Mouse (Mus musculus) right cerebral cortex, adult 2 months (tissue): ENCODE measurements around the gene Vegfa.
"Not testable (repeated sequence)": the region's sequence is repeated elsewhere in the genome, so short reads cannot be mapped to it uniquely, and the experiment has no call there.

ENCODE experiments used
- DNase-seq, 2 experiments: peaks; one replicate each; pipeline ENCODE4 v3.0.0; 2021 to 2022; ENCODE audit warnings: low spot score in 2 of 2

The Vegfa gene

DNA sequence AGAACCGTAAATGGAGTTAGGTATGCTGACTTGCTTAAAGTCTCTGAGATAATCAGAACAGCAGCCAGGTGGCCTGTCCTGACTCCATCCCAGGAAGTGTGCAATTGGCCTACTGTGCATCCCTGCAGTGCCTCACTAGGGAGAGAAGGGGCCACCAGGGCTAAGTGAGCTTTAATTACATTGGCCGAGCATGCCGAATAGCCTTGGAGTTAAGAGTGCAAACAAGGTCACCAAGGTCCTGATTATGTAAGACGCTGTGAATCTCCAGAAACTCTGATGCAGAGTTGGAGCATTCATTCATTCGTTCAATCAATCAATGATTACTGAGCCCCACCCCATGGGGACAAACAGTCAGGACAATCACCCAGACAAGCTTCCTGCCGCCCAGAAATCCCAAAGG, 33.8 kb downstream of the Vegfa start:
- DNase-seq: no peak

DNA sequence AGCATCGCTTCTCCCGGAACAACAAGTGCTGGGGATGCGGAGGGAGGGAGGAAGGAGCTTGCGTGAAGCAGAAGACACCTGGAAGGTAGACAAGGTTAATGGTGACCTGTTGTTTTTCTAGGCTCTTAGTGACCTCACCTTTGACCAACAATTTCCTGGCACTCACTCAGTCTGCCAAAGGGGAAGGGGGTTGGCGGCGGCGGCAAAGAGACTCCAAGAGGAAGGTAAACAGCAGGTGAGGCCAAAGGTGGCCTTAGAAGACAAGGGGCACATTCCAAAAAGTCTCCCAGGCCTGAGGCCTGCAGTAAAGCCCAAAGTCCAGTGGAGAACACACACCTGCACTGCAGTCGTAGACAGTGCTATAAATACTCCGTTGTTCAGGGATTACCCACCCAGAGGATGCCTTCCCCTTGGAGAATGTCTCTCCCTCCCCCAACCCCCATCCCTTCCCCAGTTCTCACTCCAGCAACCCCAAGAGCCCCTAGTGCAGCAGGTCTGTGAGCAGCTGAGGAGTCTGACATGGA, 35.2 kb downstream of the Vegfa start:
- no peak for DNase-seq

DNA sequence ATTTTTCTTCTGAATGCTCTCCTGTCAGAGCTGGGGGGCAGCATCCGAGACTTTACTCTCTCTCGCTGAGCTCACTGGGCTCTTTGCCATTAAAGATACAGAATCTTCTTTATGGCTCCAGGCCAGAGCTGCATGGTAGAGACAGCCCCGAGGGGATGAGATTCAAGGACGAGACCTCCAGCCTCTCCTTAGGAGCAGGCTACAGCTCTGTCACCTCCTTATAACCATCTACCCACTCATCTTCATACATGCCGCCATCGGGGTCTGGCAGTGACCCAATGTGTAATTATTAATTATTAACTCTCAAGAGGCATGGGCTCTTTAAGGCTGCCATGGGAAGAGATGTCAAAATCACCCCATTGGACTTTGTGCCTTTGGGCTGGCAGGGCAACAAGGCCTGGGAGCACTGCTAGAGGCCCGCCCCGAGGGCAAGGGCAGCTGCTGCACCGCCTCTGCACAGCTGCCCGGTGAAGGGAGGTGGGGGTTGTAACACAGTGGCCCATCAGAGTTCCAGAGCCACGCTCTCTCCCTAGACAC, 37.8 kb downstream of the Vegfa start:
- DNase-seq: no peak

DNA sequence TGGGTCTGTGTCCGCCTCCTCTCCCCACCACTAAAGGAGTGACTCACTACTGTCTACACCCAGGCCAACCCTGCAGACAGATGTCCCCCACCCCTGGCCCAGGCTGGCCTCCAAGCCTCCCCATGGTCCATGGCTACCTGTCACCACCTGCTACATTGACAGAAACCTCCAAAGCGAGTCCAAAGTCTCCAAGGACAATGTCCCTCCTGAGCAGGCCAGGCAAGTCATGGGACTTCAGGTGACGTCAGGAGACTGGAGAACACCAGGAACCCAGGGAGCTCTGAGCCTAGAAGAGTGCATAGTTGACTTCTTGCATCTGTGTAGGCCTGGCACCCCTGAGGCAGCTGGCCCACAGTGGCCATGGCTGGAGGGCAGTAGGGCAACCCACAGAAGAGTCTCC, 45.3 kb downstream of the Vegfa start:
- DNase-seq: no peak

DNA sequence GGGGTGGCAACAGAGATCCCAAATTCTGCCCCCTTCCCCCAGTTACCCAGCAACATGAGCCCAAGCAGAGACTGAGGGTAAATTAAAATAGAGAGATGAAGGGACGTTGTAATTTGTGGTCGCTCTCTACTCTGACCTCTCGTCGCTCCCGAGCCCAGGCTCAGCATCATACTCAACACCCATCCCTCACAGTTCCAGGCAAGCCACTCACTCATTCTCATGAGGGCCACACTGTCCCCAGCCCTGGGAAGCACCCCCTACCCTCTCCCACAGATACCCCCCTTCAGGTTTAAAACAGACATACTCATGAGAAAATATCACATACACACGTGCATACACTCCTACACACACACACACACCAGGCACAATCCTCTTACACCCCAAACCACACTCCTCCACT, 45.8 kb downstream of the Vegfa start:
- no peak for DNase-seq

DNA sequence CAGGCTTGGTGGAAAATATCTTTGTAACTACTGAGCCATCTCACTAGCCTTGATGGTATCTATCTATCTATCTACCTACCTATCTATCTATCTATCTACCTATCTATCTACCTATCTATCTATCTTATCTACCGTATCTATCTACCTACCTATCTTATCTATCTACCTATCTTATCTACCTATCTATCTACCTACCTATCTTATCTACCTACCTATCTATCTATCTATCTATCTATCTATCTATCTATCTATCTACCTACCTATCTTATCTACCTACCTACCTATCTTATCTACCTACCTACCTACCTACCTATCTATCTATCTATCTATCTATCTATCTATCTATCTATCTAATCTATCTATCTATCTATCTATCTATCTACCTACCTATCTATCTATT, 49.0 kb downstream of the Vegfa start:
- not testable (repeated sequence) for DNase-seq

DNA sequence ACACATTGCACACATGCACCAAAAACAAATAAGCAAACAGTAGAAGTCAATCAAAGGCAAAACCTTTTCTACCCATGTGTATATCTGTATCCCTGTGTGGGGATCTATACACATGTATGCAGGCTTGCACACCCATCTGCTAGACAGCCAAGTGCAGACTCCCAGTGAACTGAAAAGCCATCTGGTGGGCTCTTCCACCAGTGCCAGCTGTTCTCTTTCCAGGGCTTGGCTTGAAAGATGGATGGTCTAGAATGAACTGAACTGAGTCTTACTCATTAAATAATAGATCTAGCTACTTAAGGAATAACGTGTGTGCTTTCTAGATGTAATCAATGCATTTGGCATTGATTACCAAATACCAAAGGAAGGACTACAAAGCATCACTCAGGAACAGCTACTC, 50.3 kb downstream of the Vegfa start:
- no peak for DNase-seq

DNA sequence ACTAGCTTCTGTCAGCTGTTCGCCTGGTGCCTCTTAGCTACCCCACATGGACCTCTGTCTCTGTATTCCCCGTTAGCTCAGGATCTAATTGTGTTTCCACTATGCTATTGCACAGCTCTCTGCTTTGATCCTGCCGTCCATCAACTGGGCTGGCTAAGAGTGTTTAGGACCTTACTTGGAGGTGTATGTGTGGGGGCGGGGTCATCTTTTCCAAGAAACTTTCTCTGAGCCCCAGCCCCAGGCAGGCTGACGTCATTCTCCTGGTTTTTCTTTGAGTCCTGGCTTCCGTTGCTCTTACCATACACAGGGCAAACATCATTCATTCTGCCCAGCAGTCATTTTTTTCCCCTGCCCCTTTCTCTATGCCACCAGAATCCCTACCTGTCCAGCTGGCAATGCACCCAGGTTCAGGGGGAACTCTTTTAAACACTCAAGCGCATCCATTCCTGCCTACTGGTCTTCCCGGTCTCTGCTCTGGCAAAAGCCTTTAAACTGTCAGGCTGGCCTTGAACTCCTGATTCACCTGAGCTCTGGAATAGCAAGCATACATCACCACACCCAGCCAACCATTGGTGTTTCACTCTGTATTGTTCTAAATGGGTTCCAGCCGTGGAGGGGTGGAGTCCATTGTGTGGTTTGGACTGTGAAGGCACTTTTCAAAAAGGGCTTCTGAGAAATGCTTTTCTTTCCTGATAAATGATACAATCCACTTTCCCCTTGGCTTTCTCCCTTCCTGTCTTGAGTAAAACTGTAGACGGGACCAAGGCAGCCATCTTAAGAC, 53.0 kb downstream of the Vegfa start:
- DNase-seq: no peak

DNA sequence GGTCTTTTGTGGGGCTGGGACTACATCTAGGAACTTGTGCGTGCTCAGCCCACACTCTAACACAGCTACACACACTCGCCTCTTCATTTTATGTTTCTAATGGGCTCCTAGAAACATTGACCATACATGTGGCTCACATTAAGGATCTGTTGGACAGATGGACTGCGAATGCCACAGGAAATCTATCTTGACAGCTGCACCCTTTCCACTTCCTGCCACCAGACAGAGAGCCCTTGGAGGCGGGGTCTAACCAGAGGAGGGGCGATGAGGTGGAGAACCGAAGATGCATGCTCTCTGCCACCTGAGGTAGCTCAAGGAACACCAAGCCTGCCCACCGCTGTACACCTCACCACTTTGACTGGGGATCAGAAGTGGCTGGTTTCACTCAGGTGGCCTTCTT, 57.7 kb downstream of the Vegfa start:
- DNase-seq: no peak

DNA sequence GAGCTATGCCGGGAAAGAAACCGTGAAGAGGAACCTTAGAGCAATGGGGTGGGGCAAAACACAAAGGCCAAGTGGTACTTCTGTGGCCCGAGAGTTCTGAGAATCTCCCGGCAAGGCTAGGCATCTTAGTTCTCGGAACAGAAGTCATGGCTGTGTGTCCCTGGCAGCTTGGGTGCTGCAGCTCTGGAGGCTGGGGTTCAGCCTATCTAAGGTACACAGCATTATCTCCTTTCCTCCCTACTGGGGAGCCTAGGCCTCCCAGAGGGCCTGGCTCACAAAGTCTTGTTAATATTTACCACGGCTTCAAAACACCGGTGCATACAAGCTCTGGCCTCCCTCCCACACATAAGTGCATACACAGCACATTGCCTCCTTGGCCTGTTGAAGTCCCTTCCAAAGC, 59.0 kb downstream of the Vegfa start:
- DNase-seq: no peak

DNA sequence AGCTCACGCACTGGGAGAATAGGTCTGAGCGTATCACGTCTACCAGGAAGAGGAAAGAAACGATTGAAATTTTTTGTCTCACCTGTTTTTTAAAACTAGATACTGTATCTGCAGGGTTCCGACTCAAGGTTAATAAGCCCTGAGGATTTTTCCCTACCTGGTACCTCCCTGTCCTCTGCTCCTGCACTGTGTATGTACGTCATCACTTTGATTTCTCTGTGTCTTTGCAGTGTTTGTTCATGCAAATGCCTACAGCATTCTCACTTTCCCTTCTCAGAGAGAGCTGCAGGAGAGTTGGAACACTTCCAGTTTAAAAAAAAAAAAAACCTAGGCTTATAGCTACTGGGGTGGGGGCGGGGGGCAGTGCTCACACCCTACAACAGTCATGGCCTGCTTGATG, 59.8 kb downstream of the Vegfa start:
- no peak for DNase-seq

DNA sequence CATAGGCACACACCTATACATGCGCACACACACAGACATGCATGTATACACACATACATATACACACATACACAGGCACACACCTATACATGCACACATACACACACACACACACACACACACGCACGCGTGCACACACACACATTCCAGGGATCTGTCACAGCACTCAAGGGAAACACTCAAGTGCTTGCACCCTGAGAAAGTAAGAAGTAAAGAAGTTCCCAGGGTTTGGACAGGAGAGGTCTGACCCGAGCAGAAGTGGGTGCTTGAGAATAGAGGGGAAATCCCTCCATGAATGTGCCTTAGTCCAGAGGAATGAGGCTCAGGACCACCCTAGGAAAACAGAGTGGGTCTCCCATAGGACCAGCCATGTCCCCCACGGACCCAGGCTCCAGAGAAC, 60.4 kb downstream of the Vegfa start:
- no peak for DNase-seq

DNA sequence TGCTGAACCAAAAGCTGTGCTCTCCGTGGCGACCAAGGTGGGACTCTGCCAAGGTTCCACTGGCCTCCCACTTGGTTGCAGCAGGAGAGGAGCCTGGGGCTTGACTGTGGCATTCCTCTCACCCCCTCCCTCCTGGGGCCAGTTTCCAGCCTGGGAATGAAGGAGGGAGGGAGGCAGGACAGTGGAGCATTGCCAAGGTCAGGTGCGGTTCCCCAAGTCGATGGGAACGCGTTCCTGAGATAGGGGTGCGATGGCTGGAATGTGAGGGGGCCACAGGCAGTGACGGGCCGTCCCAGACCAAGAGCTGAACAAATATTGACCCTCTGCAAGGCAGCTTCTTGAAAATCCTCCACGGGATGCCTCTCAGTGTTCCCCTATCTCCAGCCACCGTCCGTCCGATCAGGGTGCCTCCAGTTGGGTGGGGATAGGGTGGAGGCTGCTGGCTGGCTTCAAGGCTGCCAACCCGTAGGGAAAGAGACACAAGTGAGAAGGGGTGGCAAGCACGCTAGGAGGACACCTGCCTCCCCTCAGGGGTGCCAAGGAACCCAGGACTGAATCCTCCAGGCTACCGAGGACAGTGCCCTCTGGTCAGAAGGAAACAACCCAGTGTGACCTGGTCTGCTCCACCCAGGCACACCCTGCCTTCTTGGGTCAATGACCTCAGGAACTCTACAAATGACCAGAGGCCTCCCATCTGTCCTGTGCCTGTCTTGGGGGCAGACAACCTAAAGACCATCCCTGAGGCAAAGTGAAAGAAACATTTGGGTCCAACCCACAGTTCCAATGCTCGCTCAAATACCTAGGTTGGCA, 61.2 kb downstream of the Vegfa start:
- DNase-seq: no peak

DNA sequence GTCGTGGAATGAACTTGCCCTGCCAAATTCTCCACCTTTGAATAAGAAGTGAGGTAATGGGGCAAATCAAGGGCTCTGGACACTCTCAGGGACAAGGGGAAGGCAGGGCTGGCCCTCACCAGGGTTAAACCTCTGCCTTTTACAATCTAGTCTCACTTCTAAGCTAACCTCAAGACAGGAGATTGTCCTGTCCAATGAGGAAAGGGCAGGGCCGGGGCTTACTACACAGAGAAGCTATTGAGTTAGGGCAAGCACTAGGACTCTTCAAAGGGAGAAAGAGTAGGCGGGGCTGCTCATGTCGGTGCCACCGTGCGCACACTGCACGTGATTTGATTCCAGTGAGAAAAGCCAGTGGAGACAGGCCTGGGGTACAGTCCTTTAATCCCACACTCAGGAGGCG, 62.6 kb downstream of the Vegfa start:
- no peak for DNase-seq

DNA sequence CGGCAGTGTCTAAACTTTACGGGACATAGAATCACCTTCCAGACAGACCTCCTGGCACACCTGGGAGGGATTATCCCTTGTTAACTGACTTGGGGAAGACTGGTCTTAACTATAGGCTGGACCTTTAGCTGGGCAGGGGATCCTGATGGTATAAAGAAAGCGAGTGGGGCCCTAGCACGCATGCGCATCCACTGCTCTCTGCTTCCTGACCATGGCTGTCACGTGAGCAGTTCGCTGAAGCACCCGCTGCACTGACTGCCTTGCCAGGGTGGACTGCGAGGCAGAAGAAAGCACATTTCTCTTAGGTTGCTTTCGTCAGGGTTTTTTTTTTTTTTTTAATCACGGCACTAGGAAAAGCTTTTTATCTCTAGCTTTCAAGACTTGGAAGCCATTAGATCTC, 63.8 kb downstream of the Vegfa start:
- DNase-seq: no peak
